Mouse (Mus musculus): ENCODE data around the gene Acbd4.

The Acbd4 gene

GRCm38 (mm10) chr11:103141101-103141943, 39.8 kb downstream of the Acbd4 start:
- ChIA-PET POLR2A (interaction anchor here (0.5 to 33.6 kb wide), 27 partner anchors 8 to 240 kb away, joined by 3 to 2603 read pairs (median 6); partner anchors contain the start of genes Hexim1 (in 3 of the 4), Hexim2 (in 3 of the 4), Acbd4 (in 2 of the 4) and Plcd3 (in 2 of the 4)), CTCF (interaction anchor here (0.5 to 5.2 kb wide), 17 partner anchors 17 to 569 kb away, joined by 3 to 30 read pairs (median 5); partner anchors contain the start of genes Acbd4 (in 1 of the 4) and Plcd3 (in 1 of the 4))

GRCm38 (mm10) chr11:103141944-103142255, 40.4 kb downstream of the Acbd4 start:
- ChIA-PET CTCF (interaction anchor here (0.6 to 5.2 kb wide), 12 partner anchors 17 to 357 kb away, joined by 3 to 30 read pairs (median 4); partner anchors contain the start of genes Acbd4 (in 1 of the 4) and Plcd3 (in 1 of the 4)), POLR2A (interaction anchor here (0.6 to 33.6 kb wide), 19 partner anchors 8 to 241 kb away, joined by 3 to 2603 read pairs (median 9); partner anchors contain the start of genes Hexim1 (in 3 of the 4), Hexim2 (in 3 of the 4), Acbd4 (in 2 of the 4) and Plcd3 (in 2 of the 4))

GRCm38 (mm10) chr11:103142441-103143182, 41.1 kb downstream of the Acbd4 start:
- CTCF ChIA-PET = interaction anchor here in 3 of 4 experiments (0.6 to 5.2 kb wide), 15 partner anchors 9 to 250 kb away, joined by 3 to 30 read pairs (median 4); partner anchors contain the start of genes Acbd4 (in 1 of the 3) and Plcd3 (in 1 of the 3)
- POLR2A ChIA-PET = interaction anchor here (0.5 to 33.6 kb wide), 20 partner anchors 8 to 565 kb away, joined by 3 to 2603 read pairs (median 8); partner anchors contain the start of genes Hexim1 (in 3 of the 4), Hexim2 (in 3 of the 4), Acbd4 (in 2 of the 4) and Plcd3 (in 2 of the 4)

- POLR2A ChIA-PET = interaction anchor here in 3 of 4 experiments (0.9 to 33.6 kb wide), 8 partner anchors 9 to 36 kb away, joined by 3 to 2603 read pairs (median 70); partner anchors contain the start of genes Hexim1 (in 3 of the 3), Hexim2 (in 2 of the 3), Acbd4 (in 1 of the 3) and Plcd3 (in 1 of the 3)
- CTCF ChIA-PET = interaction anchor here in 3 of 4 experiments (0.6 to 5.2 kb wide), 5 partner anchors 12 to 42 kb away, joined by 3 to 30 read pairs (median 3); no protein-coding TSS in a partner anchor
Observed at GRCm38 (mm10) chr11:103144309-103145285, 43.1 kb downstream of the Acbd4 start.

- ChIA-PET POLR2A (interaction anchor here (0.6 to 33.6 kb wide), 7 partner anchors 12 to 237 kb away, joined by 3 to 2603 read pairs (median 135); partner anchors contain the start of genes Hexim1 (in 2 of the 4), Hexim2 (in 2 of the 4), Acbd4 (in 1 of the 4) and Plcd3 (in 1 of the 4)), CTCF (interaction anchor here in 2 of 4 experiments (1.0 to 2.5 kb wide), 2 partner anchors 44 kb away, joined by 3 to 9 read pairs; no protein-coding TSS in a partner anchor)
Observed at GRCm38 (mm10) chr11:103146386-103146785, 44.9 kb downstream of the Acbd4 start.

- ChIA-PET CTCF (interaction anchor here in 3 of 4 experiments (0.6 to 2.5 kb wide), 5 partner anchors 11 to 122 kb away, joined by 3 to 13 read pairs (median 7); no protein-coding TSS in a partner anchor), POLR2A (interaction anchor here in 3 of 4 experiments (0.6 to 33.6 kb wide), 13 partner anchors 9 to 1162 kb away, joined by 3 to 2603 read pairs (median 5); partner anchors contain the start of genes Acbd4 (in 2 of the 3), Hexim1 (in 2 of the 3), Hexim2 (in 2 of the 3) and Plcd3 (in 2 of the 3))
Observed at GRCm38 (mm10) chr11:103147766-103148165, 46.3 kb downstream of the Acbd4 start.

- POLR2A ChIA-PET = interaction anchor here (0.7 to 33.6 kb wide), 16 partner anchors 8 to 266 kb away, joined by 3 to 2603 read pairs (median 10); partner anchors contain the start of genes Hexim1 (in 3 of the 4), Hexim2 (in 3 of the 4), Acbd4 (in 1 of the 4) and Plcd3 (in 1 of the 4)
- CTCF ChIA-PET = interaction anchor here in 2 of 4 experiments (1.2 to 3.1 kb wide), 7 partner anchors 9 to 49 kb away, joined by 3 to 15 read pairs (median 3); partner anchors contain the start of genes Acbd4 (in 1 of the 2) and Plcd3 (in 1 of the 2)
Observed at GRCm38 (mm10) chr11:103149771-103150170, 48.3 kb downstream of the Acbd4 start.

- CTCF ChIA-PET = interaction anchor here (0.5 to 2.7 kb wide), 80 partner anchors 7 to 728 kb away, joined by 3 to 87 read pairs (median 4); partner anchors contain the start of genes Acbd4 (in 3 of the 4), Hexim2 (in 3 of the 4), Plcd3 (in 3 of the 4) and Hexim1 (in 2 of the 4)
- POLR2A ChIA-PET = interaction anchor here (0.5 to 10.2 kb wide), 50 partner anchors 8 to 385 kb away, joined by 3 to 265 read pairs (median 4); partner anchors contain the start of genes Hexim1 (in 4 of the 4), Acbd4 (in 3 of the 4), Hexim2 (in 3 of the 4) and Plcd3 (in 2 of the 4)
Observed at GRCm38 (mm10) chr11:103158621-103159478, 57.4 kb downstream of the Acbd4 start.

GRCm38 (mm10) chr11:103160738-103161137, 59.3 kb downstream of the Acbd4 start:
- CTCF ChIA-PET = interaction anchor here (0.6 to 6.2 kb wide), 24 partner anchors 8 to 478 kb away, joined by 3 to 80 read pairs (median 6); partner anchors contain the start of genes Acbd4 (in 1 of the 4), C1ql1 (in 1 of the 4), Fmnl1 (in 1 of the 4) and Hexim1 (in 1 of the 4)
- POLR2A ChIA-PET = interaction anchor here in 3 of 4 experiments (0.6 to 10.2 kb wide), 20 partner anchors 8 to 754 kb away, joined by 3 to 265 read pairs (median 8); partner anchors contain the start of genes Acbd4 (in 3 of the 3), Hexim1 (in 3 of the 3), Hexim2 (in 2 of the 3) and Plcd3 (in 2 of the 3)

GRCm38 (mm10) chr11:103161449-103161848, 60.0 kb downstream of the Acbd4 start:
- ChIA-PET POLR2A (interaction anchor here in 3 of 4 experiments (0.6 to 10.2 kb wide), 15 partner anchors 22 to 162 kb away, joined by 3 to 265 read pairs (median 7); partner anchors contain the start of genes Hexim1 (in 3 of the 3), Hexim2 (in 2 of the 3), Acbd4 (in 1 of the 3) and Map3k14 (in 1 of the 3)), CTCF (interaction anchor here (0.5 to 6.2 kb wide), 31 partner anchors 8 to 589 kb away, joined by 3 to 80 read pairs (median 5); partner anchors contain the start of genes Acbd4 (in 1 of the 4), C1ql1 (in 1 of the 4), Fmnl1 (in 1 of the 4) and Hexim1 (in 1 of the 4))
